Mouse (Mus musculus) thymus, postnatal 14 days (tissue): ENCODE results near the gene Tmem51.
"Not testable (repeated sequence)": the region's sequence is repeated elsewhere in the genome, so short reads cannot be mapped to it uniquely, and the experiment has no call there.

Experiments
- DNase-seq: peaks from one replicate; pipeline ENCODE4 v3.0.0; 2021

The Tmem51 gene

DNA sequence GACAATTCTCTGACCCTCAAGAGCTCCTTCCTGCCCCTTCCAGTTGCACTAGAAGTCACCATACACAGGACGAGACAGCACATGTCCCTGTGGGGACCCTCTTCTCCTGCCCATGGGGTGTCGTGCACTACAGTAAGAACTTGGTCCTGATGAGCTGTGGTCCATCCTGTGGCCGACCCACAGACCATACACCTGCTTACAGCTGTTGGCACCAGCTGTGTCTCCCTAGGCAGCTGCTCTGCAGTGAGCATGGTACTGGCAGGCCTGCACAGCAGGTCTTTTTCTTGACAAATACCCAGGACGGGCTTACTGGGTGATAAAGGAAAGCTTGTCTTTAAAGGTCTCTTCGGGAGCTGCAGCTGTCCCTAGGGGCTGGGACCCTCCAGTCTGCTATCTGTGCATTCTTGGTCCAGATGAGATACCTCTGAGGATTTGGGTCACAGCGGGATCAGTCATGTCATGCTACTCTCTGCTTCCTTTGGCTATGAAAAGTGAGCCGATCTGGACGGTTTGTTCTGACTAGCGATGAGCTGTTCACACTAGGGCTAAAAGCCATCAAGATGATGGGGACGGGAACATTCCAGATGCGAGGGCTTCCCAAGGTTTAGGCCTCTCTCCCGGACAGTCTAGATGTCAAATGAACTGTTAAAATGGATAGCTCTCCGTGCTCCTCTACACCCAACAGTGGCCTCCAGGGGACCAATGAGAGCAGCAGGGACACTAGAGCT lies 24.8 kb downstream of the Tmem51 start:
- DNase-seq = no peak

DNA sequence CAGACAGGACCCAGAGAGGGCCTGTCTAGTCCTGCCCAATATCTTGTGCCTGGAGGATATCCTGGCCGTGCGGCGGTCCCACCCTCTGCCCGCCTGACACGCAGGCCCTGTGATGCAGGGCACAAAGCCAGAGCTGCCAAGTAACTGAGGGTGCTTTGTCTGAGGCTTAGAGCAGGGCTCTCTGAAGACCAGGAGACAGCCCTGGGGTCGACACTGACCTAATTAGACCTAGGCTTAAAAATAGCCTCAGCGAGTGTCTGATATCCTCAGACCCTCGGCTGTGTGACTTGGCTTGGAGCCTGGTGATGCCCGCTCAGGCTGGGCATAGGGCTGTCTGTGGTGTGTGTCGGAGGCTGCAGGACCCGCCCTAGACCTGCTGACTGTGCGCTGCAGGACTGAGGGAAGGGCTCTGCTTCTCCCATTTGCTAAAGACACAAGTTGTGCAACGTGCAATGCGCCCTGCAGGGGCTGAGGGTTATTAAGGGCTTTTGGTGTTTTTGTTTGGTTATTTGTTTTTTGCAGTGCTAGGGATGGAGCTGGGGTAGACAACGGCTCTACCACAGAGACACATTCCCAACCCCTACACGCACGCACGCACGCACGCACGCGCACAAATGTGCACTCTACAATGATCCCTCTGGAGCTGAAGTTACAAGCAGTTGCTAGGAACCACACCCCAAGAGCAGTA lies 26.4 kb downstream of the Tmem51 start:
- DNase-seq = no peak

DNA sequence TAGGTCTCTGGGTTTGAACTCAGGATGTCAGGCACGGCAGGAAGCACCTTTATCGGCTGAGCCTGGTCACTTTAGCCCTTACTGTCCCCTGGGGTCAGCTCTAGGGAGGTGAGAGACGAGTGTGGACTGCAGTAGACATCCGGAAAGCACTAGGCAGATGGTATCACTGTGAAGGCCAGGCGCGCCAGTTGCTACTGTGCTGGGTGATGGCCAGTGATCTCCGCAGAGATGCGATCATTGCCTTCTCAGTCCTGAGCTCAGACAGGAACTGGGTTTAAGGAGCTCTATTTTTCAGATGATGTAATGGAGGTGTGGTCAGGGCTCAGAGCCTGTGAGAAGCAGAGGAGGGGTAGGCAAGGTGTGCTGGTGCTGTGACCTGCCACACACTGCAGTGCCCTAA lies 28.5 kb downstream of the Tmem51 start:
- DNase-seq = no peak

DNA sequence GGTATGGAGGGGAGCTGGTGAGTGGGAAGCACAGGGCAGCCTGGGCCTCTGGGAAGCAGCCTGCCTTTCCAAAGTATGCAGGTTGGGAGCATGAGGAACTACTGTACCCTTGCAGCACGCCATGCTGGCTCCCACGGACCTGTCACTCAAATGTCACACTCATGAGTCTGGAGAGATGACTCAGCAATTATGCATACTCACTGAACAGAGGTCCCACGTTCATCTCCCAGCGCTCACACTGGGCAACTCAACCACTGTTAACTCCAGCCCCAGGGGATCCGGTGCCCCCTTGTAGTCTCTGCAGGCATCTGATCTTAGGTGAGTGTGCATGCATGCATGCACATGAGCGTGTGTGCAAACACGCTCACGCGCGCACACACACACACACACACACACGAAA lies 29.5 kb downstream of the Tmem51 start:
- DNase-seq = no peak

DNA sequence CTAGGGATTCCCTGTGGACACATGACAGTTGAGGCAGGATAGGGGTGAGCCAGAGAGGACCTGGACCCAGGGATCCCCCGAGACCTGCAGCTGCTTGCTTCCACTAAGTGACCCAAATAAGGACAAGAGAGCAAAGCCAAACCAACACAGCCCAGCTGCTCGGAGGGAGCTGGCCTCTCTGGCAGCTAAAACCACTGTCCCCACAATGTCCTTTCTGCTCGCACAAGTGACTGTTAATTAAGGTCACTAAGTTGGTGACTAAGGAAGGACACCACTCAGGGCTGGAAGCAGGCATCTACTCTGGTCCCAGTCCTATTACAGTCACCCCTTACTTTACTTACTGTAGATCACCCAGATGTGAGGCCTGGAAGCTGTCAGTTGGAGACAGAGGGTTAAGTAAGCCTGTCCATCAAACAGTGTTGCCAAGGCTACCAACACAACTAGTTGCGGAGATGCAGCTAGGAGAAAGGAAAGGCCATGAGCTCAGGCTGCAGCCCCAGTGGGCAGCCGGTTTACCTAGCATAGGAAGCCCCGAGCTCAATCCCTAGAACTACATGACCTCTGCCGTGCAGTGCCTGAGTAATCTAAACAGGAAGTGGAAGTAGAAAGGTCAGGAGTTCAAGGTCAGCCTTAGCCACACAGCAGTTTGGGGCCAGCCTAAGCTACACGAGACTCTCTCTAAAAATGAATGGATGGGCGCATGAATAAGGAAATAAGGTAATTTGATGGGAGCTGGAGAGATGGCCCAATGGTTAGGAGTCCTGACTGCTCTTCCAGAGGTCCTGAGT lies 30.2 kb downstream of the Tmem51 start:
- DNase-seq = no peak

DNA sequence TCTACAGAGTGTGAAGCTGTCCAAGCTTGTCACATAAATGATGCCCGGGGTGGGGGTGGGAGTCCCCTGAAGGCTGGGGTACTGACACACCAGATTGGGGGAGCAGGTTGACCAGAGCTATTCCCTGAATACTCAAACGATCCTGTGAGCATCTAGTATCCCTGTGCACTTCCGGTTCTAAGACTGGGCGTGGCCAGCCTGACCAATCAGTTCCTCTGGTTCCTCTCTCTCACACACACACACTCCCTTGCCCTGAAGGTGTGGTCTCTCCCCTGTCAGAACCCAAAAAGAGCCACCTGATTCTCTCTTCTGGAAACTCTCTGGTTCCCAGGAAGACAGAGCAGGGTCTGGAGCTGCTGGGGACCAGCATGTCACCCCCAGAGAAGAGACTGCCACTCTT lies 30.8 kb downstream of the Tmem51 start:
- DNase-seq = no peak

DNA sequence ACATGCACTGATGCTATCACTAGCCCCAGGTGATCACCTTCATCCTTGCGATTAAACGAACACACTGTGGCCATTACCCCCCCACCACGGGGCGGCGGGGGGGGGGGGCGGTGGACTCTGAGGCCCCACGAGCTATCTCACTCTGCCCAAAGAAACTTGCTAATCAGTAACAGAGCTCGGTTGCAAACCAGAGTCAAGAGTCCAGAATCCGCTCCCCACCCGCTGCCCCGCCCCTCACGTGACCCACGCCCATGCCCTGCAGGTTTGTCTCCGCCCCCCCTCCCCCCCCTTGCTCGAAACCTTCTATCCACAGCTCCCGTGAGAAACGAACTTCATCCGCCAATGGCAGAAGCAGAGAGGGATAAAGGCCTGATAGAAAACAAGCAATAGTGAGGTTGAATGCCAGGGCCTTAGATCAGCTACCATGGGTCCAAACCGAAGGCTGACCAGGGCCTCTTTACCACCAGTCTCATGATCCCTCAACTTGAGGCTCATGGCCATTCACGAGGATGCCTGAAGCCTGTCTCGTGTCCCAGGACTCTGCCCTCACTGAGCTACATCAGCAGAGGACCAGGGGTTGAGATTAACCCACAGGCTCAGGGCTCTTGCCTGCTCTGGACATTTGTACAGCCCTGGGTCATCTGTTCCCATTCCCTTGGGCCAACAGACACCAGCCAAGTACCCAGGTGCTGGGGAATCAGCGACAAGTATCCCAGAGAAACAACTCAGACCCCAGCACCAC lies 31.5 kb downstream of the Tmem51 start:
- DNase-seq = no peak

DNA sequence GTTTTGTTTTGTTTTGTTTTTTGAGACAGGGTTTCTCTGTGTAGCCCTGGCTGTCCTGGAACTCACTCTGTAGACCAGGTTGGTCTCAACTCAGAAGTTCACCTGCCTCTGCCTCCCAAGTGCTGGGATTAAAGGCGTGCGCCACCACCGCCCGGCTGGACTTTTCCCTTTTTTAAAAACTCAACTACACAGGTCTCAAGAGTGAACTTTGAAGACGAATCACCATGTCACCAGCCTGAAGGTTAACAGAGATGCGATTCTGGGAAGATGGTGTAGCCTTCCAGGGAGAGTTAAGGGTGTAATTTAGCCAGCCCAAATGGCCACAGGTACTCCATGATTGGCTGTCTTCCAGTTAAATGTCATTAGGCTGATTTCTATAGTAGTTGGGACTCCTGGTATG lies 32.2 kb downstream of the Tmem51 start:
- not testable (repeated sequence) for DNase-seq

DNA sequence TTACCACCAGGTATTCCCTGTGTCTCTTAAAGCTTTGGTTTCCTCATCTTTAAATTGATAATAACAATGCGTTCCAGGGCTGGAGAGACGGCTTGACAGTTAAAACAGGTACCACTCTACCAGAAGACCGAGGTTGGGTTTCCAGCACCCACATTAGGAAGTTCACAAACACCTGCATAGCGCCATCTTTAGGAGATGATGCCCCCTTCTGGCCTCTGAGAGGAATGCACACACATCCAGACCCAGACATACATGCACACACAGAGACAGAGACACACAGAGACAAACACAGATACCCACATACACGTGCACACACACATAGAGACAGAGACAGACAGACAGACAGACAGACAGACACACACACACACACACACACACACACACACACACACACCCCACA lies 34.1 kb downstream of the Tmem51 start:
- DNase-seq = no peak

DNA sequence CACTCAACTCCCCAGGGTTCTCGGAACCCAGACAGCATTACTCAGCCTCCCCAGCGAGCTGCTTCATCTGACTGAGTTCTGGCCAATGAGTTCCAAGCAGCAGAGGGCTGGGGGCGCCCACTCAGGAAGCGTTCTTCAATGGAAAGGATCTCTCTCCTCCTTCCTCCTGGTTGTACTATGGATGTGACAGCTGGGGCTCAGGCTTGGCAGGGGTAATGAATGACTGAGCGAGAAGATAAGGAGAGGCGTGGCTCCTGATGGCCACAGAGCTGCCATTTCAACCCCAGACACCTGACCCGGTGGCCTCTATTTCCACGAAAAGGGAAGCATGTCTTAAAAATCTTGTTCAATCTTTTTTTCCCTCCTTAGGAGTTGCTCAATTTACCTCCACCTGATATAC lies 35.7 kb downstream of the Tmem51 start:
- DNase-seq = no peak

DNA sequence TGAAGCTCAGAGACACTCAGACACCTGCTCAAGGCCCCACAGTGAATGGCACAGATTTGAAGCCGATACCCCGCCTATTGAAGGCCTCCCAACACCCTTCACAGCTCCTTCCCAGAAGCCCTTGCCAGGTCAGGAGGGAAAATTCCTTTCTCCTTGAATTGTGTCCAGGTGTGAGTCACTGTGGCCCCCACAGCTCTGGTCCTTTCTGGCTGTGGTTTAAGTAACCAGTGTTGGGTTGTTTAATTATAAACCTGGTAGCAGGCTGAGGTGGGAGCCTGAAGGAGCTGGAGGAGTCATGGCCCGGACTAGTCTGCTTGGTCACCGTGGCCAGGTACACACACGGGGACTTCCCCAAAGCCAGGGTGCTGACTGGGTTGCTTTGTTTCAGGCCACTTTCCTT lies 37.1 kb downstream of the Tmem51 start:
- DNase-seq = no peak

DNA sequence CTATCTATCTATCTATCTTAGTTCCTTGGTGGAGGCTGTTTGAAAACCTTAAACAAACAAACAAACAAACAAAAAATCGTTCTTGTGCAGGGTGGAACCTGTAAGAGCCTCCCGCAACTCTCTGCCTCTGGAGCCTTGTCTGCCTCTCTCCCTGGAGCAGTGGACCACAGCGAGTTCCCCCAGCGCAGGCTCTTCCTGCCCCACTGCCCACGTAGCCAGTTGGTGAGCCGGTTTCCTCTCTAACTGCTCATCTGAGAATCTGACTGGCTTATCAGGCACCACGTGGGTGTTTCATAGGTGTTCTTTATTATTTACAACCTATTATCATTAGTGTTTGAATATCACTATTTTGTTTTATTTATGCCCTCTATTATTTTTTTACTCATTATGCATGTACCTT lies 37.6 kb downstream of the Tmem51 start:
- no peak for DNase-seq

DNA sequence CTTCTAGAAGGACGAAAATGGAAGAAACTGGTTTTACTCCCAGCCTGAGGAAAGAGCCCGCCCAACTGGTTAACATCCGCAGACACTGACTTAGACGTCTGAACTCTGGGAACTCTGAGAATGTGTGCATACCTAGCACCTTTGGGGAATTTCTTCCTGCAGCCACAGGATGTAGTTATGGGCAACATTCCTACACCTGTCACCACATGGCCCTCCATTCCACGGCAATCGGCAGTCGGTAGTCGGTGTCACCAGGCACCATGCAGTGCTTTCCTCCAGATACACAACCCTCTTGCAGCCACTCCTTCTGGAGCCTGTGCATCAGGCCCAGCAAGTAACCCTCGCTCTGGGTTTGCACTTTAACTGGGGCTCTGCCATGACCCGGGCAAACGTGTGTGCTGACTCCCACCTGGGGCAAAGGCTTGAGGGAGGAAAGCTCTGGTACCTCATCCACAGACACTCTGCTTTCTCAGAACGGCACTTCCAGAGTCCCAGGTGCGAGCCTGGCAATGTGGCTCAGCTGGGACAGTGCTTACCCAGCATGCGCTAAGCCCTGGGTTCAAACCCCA lies 38.4 kb downstream of the Tmem51 start:
- DNase-seq = no peak

DNA sequence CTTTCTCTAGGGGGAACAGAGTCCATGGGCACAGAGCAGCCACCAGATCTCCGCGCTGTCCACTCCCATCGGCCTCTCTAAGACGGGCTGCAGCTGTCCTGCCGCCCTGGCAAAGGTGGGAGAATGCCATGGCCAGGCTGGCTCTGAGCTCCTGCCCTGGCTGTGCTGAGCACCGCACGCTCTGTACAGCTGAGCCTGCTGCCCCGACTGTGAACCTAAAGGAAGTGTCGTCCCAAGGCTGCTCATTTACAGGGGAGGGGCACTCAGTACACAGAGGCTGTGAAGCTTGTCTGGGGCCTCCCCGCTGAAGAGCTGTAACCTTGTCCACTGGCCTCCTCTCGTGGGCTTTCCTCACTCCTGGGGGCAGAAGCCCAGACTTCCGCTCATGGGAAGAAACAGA lies 39.7 kb downstream of the Tmem51 start:
- DNase-seq = no peak

DNA sequence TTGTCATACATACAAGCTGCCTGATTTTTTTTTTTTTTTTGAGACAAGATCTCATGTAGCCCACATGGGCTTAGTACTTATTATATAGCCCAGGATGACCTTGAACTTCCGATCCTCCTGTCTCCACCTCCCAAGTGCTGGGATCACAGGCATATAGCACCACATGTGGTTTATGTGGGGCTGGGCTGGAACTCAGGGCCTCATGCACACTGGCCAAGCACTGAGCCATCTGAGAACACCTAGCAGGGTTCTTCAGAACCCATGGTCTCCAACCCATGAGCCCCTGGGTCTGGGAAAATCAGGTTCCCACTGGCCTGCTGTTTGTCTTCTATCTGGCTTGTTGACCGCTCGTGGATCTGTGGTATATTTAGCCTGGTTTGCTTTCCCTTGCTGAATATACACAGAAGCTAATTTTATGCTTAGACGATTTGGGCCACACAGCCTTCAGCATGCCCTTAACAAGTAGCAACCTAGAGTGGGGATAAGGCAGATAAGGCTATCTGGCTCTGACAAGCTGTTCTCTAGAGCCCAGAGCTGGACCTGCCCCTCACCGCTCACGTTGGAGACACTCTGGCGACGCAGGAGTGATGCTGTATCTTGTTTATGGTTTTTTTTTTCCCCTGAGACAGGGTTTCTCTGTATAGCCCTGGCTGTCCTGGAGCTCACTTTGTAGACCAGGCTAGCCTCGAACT lies 44.3 kb downstream of the Tmem51 start:
- DNase-seq = no peak

DNA sequence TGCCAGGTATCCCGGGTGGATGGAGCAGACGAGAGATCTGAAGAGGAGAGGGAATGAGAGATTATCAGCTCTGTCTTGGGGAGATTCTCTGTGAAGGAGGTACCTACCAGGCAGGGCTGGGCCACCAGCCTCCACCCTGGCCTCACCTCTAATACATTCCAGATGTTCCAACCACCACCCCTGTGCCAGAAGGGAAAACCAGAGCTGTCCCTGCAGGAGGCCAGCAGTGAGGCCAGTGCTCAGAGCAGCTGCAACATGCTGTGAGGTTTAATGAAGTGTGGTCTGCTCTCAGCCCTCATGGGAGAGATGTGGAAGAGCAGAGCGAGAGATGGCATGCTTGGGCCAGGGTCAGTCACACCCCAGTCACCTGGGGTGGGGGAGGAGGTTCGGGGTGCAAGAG lies 46.2 kb downstream of the Tmem51 start:
- no peak for DNase-seq

DNA sequence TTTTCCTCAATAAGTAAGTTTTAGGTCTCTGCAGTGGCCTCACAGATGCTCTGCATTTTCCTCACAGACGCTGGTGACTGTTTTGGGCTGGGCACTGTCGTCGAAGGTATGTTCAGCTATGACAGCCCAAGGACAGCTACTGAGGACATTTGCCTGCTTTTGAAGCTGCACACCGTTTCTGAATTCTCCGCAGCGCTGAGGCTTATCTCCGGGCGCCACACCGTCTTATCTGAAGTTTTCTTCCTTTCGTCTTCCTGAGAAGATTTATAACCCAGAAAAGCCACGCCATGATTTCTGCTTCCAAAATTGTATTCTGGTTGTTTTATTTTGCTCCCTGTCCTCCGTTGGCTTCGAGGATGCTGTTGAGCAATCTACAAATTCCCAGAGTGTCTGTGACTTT lies 55.6 kb downstream of the Tmem51 start:
- DNase-seq = no peak

DNA sequence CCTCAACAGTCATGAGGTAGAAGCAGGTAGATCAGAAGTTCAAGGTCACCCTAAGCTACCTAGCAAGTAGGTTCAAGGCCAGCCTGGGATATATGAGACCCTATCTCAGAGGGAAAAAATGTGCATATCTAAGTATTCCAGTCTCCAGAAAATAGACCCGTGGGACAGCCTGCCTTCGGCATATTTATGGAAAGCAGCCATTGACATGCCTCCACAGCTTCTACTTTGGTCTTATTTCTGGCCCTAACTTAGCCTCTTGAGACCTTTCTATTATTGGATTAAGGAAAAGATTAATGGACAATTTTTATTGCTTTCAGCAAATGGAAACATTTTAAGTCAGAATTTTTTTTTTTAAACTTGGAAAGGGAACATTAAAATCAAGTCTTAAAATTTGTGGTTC lies 57.1 kb downstream of the Tmem51 start:
- DNase-seq = no peak

DNA sequence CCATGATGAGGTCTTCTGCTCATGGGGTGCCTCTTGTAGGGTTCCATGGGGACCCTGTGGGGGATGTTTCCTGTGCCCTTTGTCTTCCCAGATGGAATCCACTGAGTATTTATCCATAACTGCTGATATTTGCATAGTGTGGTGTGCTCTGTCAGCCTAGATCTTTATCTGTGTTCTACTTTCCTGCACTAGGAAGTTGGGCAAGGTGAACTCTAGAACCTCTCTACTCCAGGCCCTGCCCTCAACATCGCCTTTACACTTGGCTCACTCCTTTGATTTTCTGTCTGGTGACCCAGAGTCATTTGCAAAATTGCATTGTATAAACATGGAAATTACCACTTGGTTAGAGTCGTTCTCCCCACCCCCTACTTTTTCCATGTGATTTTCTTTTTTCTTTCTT lies 59.6 kb downstream of the Tmem51 start:
- no peak for DNase-seq

DNA sequence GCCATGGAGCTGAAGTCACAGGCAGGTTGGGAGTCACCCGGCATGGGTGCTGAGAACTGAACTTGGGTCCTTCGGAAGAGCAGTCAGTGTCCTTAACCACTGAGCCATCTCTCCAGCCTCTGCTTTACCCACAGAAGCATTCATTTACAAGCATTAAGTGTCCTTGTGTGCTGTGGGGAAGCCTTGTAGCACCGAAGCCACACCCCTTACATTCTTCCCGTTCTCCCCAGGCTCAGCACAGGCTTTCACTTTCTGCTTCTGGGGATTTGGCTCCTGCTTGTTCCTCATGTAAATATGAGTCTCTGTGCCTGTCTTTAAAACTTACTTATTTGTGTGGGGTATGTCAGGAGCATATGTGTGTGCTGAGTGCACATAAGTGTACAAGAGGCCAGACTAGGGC lies 60.9 kb downstream of the Tmem51 start:
- DNase-seq = no peak

DNA sequence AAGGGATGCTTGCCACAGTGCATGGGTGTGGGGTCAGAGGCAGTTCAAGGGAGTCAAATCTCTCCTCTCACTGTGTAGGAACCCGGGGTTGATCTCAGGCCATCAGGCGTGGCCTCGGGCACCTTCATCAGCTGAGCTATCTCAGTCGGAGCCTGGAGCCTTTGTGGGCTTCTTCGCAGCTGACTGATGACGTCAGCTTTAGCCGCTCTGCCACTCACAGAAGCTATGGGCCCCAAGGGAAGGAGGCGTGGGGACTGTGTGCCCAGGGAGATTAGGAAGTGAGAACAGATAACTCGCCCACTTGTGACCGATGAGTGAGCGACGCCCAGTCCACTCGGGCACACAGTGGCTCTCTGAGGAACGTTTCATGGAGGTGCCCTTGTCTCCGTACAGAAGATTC lies 66.4 kb downstream of the Tmem51 start:
- no peak for DNase-seq
